Mouse (Mus musculus): ENCODE data around the gene Get4.

Gene Get4

DNA sequence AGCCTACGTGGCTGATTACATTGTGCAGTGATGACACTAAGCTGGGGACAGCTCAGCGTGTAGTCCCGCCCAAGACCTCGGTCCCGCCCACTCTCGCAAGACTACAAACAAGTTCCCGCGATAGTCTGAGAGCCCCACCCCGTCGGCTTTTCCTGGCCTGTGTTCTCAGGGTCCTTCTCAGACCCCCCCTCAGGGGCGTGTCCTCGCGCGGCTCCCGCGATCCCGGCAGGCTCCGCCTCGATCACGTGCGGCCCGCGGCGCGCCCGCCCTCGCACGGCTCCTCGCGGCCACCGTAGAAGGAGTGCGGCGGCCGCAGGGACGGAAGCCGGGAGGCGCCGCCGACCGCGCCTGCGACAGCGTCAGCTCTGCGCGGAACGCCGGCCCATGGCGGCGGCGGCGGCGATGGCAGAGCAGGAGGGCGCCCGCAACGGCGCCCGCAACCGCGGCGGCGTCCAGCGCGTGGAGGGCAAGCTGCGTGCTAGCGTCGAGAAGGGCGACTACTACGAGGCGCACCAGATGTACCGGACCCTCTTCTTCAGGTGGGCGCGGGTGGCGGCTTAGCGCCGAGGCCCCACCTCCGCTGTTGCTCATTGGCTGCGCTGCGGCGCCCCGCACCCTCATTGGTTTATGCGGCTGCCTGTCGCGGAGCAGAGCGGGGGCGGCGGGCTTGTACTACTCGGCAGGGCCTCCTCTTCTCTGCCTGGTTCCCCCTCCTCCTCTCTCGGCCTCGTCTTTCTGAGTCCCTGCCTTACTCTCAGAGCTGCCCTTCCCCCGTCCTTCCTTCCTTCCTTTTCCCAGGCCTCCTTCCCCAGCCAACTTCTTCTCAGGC is at the start of gene Get4:
Gene Get4 (plus strand): TSS at position 244 of the 829 bp plus-strand sequence.
- peak; percentile 99 for DNase-seq (ENCODE audit: low spot score)

DNA sequence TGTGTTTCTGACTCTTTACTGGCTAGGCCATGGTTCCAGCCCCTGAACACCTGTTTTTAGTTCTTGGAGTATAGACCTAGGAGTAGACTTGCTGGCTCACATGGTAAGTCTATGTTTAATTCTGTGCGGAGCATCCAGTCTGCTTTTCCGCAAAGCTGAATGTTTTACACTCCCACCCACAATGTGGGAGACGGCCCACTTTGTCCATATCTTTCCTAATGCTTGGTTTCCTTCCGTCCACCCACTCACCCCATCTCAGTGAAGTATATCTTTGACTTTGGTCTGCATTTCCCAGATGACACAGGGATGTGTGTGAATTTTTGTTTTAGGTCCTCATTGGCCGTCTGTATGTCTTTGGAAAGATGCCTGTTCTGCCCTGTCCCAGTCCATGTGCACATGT is 48.8 kb upstream of the Get4 start:
- DNase-seq (ENCODE audit: low spot score), result no peak

DNA sequence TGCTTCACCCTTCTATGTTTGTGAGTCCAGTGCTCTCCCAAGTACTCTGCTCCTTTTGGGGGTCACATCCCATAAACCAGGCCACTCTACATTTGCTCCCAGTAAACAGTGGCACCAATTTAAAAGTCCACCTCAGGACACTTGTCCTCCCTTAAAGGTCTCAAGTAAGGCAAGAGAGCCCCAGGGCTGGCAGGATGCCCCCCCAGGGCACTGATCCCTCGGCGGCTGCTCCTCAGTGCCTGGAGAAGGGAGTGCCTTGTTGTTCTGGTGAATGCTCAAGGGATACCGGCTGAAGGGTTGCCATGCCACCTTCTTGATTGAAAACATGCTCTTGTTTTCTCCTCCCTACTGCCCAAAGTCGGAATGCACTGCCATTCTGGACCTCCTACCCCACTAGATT is 46.0 kb upstream of the Get4 start:
- no peak for DNase-seq (ENCODE audit: low spot score)

DNA sequence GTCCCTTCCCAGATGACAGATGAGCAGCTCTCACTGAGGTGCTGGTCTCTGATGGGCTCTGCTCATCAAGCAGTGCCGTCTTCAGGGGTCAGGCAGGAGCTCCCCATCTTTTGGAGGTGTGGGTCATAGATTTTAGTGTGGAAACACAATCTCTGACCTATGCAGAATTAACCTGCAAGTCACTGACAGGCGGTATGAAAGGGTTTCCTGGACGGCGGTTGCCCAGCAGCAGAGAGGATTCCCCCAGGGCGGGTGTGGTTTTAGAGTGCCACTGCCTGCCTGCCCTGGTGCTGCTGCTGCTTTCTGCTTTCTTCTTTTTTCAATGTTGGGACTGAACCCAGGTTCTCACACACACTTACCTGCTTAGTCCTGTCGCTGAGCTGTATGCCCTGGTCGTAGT is 45.6 kb upstream of the Get4 start:
- DNase-seq (ENCODE audit: low spot score), result no peak

DNA sequence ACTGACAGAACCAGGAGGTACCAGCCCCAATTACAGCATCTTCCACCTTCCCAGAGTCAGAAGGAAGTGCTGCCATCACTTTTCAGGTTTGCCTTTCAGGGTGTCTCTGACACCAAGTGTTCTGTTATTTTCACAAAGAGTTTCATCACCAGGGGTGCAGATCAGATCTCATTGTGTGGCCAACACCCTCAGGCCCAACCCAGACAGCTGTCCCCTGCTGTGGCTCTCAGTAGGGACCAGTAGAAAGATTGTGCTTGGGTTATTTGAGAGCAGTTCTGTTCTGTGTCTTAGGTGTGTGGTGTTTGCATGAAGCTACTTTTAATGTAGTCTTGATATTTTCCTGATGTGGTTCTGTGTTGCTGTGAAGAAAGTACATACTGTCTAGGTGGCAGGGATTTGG is 43.9 kb upstream of the Get4 start:
- DNase-seq (ENCODE audit: low spot score), result no peak

DNA sequence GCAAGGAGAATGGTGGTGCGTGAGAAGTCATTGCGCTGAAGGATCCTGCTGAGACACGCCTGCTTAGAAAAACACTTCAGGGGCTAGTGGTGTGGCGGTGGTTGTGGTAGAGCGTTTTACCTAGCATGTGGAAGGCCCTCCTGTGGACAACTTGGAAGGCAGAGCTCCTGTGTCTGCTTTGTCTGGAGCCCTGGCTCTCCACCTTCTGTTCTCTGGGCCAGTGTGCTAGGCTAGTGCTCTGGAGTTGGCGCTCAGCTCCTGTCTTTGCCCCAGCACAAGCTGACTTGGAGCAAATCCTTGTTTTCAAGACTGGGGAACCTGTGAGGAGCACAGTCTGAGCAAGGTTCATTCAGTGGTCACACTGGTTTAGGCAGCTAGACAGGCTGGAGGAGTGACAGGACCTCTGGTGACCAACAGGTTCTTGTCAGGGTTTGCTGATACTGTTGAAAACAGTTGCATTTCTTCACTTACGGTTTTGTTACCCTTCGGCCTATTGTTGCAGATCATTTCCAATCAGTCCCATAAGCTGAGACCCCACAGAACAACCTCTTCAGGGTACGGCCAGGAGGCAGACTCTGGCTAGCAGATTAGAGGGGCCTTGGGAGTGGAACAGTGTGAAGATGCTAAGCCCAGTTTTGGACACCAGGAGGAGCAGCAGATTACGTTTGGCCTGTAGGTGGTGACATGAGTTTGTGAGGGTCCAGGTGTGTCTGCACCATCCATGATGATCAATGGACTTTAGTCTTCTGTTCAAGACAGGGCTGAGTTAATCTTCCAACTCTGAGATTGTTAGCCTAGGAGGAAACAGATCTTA is 43.0 kb upstream of the Get4 start:
- DNase-seq (ENCODE audit: low spot score), result no peak

DNA sequence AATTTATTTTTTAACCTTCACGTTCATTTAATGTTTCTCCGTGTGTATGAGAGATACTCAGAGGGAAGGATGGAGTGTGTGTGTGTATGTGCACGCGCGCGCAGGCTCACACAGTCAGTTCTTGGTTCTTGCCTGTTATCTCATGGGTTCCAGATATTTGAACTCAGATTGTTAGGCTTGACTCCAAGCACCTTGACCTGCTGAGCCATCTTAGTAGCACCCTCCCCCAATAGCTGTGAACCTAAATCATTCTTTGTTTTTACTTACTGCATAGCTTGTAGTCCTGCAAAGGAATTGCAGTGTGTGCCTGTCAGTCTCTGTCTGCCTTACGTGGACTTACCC is 42.5 kb upstream of the Get4 start:
- DNase-seq (ENCODE audit: low spot score), result no peak

DNA sequence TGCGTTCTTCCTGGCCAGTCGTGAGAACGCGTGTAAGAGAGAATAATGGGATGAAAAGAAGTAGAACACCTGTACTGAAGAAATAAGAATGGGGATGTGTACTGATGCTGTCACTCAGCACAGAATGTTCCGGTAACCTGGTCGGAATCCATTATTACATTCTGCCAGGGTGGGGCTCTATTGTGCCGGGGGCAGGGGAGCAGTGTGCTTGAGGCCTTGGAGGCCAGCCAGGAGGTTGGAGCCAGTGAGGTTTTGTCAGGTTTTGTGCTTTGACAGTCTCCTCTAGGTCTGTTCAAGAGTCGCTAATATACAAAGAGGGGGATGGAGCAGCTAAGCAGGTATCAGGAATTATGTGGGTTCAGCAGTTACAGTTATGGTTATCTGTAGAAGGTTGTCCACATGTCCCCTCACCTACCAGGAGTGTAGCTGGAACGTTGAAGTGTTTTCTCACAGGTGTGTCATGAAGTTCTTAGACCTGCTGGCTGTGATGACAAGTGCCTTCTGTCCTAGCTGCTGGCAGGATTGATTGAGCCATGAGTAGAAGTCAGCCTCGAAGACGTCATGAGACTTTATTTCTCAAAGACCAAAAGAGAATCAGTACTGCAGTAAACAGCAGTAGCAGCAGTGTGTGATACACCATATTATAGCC is 40.3 kb upstream of the Get4 start:
- no peak for DNase-seq (ENCODE audit: low spot score)

DNA sequence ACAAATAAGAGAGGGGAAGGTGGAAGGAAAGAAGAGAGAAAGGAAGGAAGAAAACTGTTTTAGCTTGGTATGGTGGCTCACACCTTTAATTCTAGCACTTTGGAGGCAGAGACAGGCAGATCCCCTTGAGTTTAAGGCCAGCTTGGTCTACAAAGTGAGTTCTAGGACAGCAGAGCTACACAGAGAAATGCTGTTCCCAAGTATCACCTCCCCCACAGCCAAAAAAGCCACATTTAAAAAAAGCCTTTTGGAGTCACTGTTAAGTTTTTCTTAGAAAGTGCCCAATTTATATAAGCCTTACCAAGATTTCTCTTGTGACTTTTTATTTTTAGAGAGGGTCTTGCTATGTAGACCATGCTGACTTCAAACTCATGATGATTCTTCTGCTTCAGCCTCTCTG is 37.8 kb upstream of the Get4 start:
- DNase-seq (ENCODE audit: low spot score), result no peak

DNA sequence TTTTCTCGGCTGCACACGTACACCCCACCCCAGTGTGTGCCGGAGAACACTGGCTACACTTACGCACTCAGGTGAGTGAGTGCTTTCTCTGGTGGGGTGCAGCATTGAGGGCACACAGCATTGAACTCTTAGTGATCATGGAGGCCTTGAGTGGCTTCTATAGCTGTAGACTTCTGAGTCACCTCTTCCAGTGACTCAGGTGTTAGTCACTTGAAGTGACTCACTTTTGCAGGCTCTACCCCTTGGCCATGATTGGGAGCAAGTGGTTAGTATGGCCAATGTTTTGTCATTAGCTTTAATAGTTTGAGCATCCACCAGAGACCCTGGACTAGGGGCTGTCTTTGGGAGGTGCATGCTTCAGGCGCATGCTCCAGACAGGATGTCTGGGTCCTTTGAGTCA is 36.9 kb upstream of the Get4 start:
- DNase-seq (ENCODE audit: low spot score), result no peak

DNA sequence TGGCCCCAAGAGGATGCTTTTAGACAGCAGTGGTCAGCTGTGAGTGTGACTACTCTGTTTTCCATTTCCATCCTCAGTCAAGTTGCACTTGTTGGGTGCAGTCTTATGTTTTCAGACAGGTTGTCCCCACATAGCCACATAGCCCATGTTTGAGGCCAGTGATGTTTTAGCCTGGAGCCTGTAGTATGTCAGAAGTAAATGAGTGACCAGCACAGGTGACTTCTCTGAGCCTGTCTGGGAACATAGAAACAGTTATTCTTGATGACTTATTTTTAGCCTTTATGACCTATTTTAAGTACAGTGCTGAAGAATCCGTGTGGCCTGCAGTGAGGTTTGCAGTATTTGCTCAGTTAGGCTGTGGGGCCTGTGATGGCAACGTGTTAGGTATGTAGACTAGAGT is 36.0 kb upstream of the Get4 start:
- DNase-seq (ENCODE audit: low spot score), result no peak

DNA sequence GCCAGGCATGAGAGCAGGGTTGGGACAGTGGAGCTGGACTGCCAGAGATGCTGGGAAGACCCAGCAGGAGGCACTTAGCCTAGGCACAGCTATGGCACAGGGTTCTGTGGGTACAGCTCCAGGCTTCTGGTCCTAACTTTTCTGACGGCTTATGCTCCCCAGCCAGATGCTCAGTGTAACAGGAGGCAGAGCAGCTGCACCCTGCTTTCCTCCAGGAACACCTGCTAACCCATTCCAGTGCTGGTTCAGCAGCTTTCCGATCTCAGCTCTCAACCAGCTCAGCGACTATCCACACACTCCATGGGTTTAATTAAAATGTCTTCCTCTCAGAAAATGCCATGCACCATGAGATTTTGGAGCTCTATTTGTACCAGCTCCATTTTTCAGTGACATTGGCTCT is 35.4 kb upstream of the Get4 start:
- DNase-seq (ENCODE audit: low spot score), result no peak

DNA sequence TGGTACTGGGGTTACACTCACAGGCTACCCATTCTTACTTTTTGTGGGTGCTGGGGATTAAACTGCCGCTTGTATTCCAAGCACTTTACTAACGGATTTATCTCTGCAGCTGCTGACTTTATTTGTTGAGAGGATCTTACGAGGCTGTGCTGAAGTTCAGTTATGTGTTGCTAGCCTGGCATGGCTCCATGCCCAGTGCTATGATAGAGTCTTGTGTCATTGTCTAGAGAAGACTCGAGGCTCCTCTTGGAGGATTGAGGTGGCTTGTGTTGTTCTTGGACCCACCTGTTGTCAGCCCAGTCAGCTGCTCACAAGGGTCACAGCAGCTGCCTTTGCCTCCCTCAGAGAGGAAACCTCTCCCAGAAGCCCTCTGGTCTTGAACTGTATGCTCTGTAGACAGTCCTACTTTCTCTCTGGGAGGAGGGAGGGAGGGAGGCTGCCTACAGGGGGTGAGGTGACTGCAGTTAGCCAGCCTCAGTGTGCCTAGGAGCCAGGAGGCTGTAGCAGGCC is 32.1 kb upstream of the Get4 start:
- no peak for DNase-seq (ENCODE audit: low spot score)

DNA sequence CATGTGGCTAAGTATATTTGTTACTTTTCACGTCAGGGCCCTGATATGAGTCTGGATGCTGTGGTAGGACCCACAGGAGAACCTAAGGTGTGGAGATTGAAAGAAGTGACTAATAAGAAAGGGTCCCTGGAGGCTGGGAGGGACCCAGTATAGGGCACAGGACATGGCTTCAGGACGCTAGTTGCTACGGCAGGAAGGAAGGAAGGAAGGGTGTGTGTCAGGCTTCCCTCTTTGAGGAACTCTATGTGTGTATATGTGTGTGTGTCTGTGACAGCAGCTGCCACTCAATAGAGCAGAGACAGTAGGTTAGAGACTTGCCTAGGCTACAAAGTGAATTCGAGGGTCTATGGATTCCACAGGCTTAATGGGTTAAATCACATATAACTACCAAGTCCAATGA is 31.5 kb upstream of the Get4 start:
- no peak for DNase-seq (ENCODE audit: low spot score)

DNA sequence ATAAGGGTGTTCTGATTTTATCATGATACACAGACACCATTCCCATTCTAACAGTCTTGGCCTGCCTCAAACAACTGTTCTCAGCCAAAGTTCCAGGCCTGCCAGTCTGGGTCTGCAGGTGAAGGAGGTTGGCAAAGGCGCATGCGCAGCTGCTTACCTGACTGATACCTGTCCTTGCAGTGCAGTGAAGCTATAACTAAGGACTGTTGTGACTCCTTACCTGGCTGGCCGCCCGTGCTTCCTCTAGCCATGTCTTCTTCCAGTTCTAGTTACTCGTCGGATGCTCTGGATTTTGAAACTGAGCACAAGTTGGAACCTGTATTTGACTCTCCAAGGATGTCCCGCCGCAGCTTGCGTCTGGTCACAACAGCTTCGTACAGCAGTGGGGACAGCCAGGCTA is 28.8 kb upstream of the Get4 start:
- DNase-seq (ENCODE audit: low spot score), result no peak

DNA sequence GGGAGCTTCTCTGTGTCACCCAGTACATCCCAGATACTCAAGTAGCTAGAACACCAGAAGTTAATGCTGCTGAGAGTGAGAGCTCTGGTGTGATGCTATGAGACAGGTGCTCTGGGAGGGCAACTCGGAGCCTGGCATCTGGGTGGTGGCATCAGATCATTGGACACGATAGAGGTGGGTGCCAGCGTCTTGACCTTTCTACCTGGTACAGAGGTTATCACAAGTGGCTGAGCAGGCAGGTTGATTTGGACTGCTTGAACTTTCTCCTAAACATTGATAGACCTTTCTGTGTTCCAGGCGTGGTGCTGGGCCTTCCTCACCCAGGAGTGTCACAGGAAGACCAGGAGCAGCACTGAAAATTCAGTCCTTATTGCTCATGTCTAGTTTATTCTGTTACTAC is 24.9 kb upstream of the Get4 start:
- no peak for DNase-seq (ENCODE audit: low spot score)

DNA sequence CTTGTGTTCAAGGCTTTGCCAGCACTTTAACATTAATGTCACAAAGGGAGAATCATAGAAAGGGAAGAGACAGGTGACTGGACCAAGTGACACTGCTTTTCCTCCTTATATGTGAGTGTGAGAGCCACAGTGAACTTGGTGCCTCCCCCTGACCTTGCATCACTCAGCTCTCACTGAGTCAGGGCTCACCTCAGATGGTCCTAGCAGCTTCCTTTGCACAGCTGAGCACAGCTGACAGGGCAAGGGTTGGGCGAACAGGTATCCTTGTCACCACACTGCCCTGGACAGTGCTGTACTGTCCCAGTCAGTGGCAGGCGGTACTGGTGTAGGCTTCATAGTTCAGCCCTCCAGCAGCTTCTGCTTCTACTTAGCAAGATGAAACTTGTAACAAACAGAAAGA is 24.5 kb upstream of the Get4 start:
- no peak for DNase-seq (ENCODE audit: low spot score)

DNA sequence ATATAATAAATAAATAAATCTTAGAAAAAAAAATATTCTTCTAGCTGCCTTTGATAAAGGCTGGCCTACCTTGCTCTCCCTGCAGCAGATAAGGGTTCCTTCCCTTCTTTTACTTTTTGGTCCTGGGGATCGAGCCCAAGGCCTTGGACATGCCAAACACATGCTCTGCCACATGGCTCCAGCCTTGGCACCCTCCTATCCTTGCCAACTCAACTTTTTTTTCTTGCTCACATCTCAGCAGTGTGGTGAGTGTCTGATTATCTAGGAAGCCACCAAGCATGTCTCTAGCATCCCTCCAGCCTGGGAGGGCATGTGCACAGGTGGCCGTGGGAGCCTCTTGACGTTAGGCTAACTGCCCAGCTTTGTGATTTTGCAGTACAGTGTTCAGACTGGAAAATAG is 23.8 kb upstream of the Get4 start:
- no peak for DNase-seq (ENCODE audit: low spot score)

DNA sequence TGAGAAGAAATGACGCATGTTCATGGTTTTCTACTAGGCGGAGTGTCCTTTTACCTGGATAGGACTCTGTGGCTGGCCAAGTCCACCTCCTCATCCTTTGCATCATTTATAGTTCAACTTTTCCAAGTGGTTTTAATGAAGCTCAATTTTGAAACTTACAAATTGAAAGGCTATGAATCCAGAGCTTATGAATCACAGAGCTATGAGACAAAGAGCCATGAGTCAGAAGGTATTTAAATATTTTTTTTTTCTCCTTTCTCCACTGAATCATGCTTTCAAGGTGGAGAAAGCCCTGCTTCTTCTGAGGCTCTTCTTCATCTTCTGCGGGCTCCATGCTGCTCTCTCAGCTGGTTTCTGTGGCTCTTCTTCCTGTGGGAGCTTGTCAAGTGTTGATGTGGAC is 22.4 kb upstream of the Get4 start:
- no peak for DNase-seq (ENCODE audit: low spot score)

DNA sequence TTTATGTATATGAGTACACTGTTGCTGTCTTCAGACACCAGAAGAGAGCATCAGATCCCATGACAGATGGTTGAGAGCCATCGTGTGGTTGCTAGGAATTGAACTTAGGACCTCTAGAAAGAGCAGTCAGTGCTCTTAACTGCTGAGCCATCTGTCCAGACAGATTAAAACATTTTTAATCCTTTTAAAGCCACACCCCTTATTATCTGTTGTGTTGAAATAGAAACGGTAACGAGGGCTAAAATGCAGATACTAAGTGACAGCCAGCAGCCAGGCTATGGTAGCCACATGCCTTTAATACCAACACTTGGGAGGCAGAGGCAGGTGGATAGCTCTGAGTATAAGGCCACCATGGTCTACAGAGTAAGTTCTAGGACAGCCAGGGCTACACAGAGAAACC is 20.0 kb upstream of the Get4 start:
- no peak for DNase-seq (ENCODE audit: low spot score)

DNA sequence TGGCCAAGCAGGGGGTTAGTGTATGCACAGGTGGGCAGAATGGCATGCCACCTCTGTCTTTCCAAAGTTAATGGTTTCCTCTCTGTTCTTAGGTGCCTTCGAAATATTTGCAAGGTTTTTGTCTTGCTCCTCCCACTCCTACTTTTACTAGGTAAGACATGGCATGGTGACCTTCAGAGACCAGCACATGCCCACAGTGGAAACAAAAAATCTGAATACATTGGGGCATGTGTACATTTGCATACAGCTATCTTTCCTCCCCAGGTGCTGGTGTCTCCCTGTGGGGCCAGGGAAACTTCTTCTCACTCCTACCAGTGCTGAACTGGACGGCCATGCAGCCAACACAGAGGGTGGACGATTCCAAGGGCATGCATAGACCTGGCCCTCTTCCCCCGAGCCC is 17.7 kb upstream of the Get4 start:
- no peak for DNase-seq (ENCODE audit: low spot score)

DNA sequence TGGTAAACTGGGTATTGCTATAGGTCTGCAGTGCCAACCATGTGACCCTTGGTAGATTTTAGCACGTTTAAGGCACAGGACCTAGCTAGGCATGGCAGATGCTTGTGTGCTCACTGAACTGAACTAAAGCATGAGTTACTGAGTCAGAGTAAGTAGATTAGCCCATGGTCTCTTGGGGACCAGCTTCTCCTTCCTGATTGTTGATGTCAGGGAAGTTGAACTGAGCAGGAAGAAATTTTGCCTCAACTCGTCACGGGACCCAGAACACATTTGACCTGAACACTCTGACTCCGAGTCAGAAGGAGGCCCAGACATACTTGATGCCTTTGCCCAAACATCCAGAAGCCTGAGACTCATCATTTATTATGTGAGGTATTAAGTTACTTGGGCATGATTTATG is 14.7 kb upstream of the Get4 start:
- no peak for DNase-seq (ENCODE audit: low spot score)

Data from testis, postnatal 14 days (tissue).